Mouse (Mus musculus) heart, postnatal 0 days (tissue): ENCODE measurements around the gene Itpripl2.

Experiments
- CTCF ChIP-seq: IDR thresholded peaks from 2 replicates; pipeline ENCODE4 v1.5.1; 2016; ENCODE audit warnings: antibody characterized with exemption, control low read depth, low read depth
- EP300 ChIP-seq: IDR thresholded peaks from 2 replicates; pipeline ENCODE4 v1.6.1; 2016; ENCODE audit warnings: antibody characterized with exemption, low read depth

GRCm38 (mm10) chr7:118490666-118491430, 927 bp downstream of the Itpripl2 start:
- TF ChIP-seq CTCF = no peak; the same call in 1 of the 2 replicates
- TF ChIP-seq EP300 = no peak
